Mouse (Mus musculus) c-Kit-positive CD71-negative TER-119-negative erythroid progenitor cells, embryonic 14.5 days (primary cell): ENCODE measurements around the gene Nsd1.

Source experiments
- DNase-seq: peaks from one replicate; pipeline ENCODE4 v3.0.0-alpha.2; 2013; ENCODE audit warnings: low read depth

The Nsd1 gene

GRCm38 (mm10) chr13:55255052-55255652, 45.6 kb downstream of the Nsd1 start:
- peak; percentile 9 for DNase-seq

- no peak for DNase-seq
Observed at GRCm38 (mm10) chr13:55258651-55259050, 49.1 kb downstream of the Nsd1 start.

- no peak for DNase-seq
Observed at GRCm38 (mm10) chr13:55261521-55261920, 51.9 kb downstream of the Nsd1 start.

- no peak for DNase-seq
Observed at GRCm38 (mm10) chr13:55262096-55262495, 52.5 kb downstream of the Nsd1 start.

GRCm38 (mm10) chr13:55277203-55277602, 67.6 kb downstream of the Nsd1 start:
- DNase-seq = no peak

GRCm38 (mm10) chr13:55277646-55278045, 68.1 kb downstream of the Nsd1 start:
- DNase-seq = no peak

GRCm38 (mm10) chr13:55288854-55289253, 79.3 kb downstream of the Nsd1 start:
- no peak for DNase-seq

GRCm38 (mm10) chr13:55296760-55297159, 87.2 kb downstream of the Nsd1 start:
- DNase-seq = no peak

- DNase-seq = no peak
Observed at GRCm38 (mm10) chr13:55300913-55301312, 91.3 kb downstream of the Nsd1 start.

GRCm38 (mm10) chr13:55312028-55312630, 102.5 kb downstream of the Nsd1 start:
- no peak for DNase-seq

- no peak for DNase-seq
Observed at GRCm38 (mm10) chr13:55313051-55313450, 103.5 kb downstream of the Nsd1 start.

GRCm38 (mm10) chr13:55314891-55315412, 105.4 kb downstream of the Nsd1 start:
- DNase-seq = no peak

- no peak for DNase-seq
Observed at GRCm38 (mm10) chr13:55318351-55318750, 108.8 kb downstream of the Nsd1 start.

- no peak for DNase-seq
Observed at GRCm38 (mm10) chr13:55319931-55320533, 110.5 kb downstream of the Nsd1 start, which contains the start of gene Prelid1. TSS of gene Prelid1 (plus strand) at chr13:55320500.

GRCm38 (mm10) chr13:55321434-55322129, 112.0 kb downstream of the Nsd1 start, which contains the start of gene Rab24:
TSS of gene Rab24 (minus strand) at chr13:55321946.
- peak; percentile 73 for DNase-seq

- DNase-seq = no peak
Observed at GRCm38 (mm10) chr13:55322130-55322825, 112.7 kb downstream of the Nsd1 start.

- no peak for DNase-seq
Observed at GRCm38 (mm10) chr13:55325596-55325995, 116.0 kb downstream of the Nsd1 start.

GRCm38 (mm10) chr13:55327169-55327568, 117.6 kb downstream of the Nsd1 start:
- no peak for DNase-seq

GRCm38 (mm10) chr13:55327633-55328032, 118.1 kb downstream of the Nsd1 start:
- peak; percentile 85 for DNase-seq

GRCm38 (mm10) chr13:55328171-55328570, 118.6 kb downstream of the Nsd1 start:
- DNase-seq = no peak

GRCm38 (mm10) chr13:55328641-55329040, 119.1 kb downstream of the Nsd1 start:
- DNase-seq = no peak

GRCm38 (mm10) chr13:55329109-55329682, 119.6 kb downstream of the Nsd1 start:
- DNase-seq = no peak
